Mouse (Mus musculus): ENCODE results near the gene Thra. TPM values are rescaled to one million over a fixed set of nuclear protein-coding genes. Genes with fewer than 3 reads are reported as not detected.

Gene Thra
- polyA plus RNA-seq, 1 experiment, result 128 TPM

- Histone ChIP-seq H3K4me1 (ENCODE audit: control insufficient read depth, insufficient read depth, insufficient read length, low read length) (peaks cover 19% of the 10 kb centered on the region), H3K27me3 (ENCODE audit: control insufficient read depth, insufficient read depth, low read length) (no peaks in the 10 kb centered on the region), H3K27ac (ENCODE audit: insufficient read depth, low read depth, low read length) (no peak overlapping the region), H3K36me3 (ENCODE audit: control insufficient read depth, insufficient read depth, low read length) (peaks cover 73% of the 10 kb centered on the region), H3K4me3 (ENCODE audit: low read depth, low read length) (no peak overlapping the region)
- 56% methylated on average over 9 of the region's 9 CpGs for WGBS
- TF ChIP-seq POLR2A (IDR thresholded peaks at IDR 0.05; ENCODE audit: low read depth, low read length) (no peak), CTCF (IDR thresholded peaks at IDR 0.05; ENCODE audit: extremely low read depth, insufficient read length, insufficient replicate concordance, low read depth, low read length) (no peak)
Observed at GRCm38 (mm10) chr11:98765421-98766309, 25.2 kb downstream of the Thra start.

- Histone ChIP-seq H3K27ac (ENCODE audit: insufficient read depth, low read depth, low read length) (no peak overlapping the region), H3K36me3 (ENCODE audit: control insufficient read depth, insufficient read depth, low read length) (peaks cover 75% of the 10 kb centered on the region), H3K4me3 (ENCODE audit: low read depth, low read length) (no peak overlapping the region), H3K4me1 (ENCODE audit: control insufficient read depth, insufficient read depth, insufficient read length, low read length) (peaks cover 20% of the 10 kb centered on the region), H3K27me3 (ENCODE audit: control insufficient read depth, insufficient read depth, low read length) (no peaks in the 10 kb centered on the region)
- TF ChIP-seq POLR2A (IDR thresholded peaks at IDR 0.05; ENCODE audit: low read depth, low read length), result no peak
- TF ChIP-seq CTCF (IDR thresholded peaks at IDR 0.05; ENCODE audit: extremely low read depth, insufficient read length, insufficient replicate concordance, low read depth, low read length), result no peak
- WGBS, result 16% methylated on average over 2 of the region's 2 CpGs
Observed at GRCm38 (mm10) chr11:98766346-98766745, 25.9 kb downstream of the Thra start.

- Histone ChIP-seq H3K27ac (ENCODE audit: insufficient read depth, low read depth, low read length) (no peak overlapping the region), H3K4me3 (ENCODE audit: low read depth, low read length) (no peak overlapping the region), H3K4me1 (ENCODE audit: control insufficient read depth, insufficient read depth, insufficient read length, low read length) (peaks cover 20% of the 10 kb centered on the region), H3K36me3 (ENCODE audit: control insufficient read depth, insufficient read depth, low read length) (peaks cover 75% of the 10 kb centered on the region), H3K27me3 (ENCODE audit: control insufficient read depth, insufficient read depth, low read length) (no peaks in the 10 kb centered on the region)
- TF ChIP-seq POLR2A (IDR thresholded peaks at IDR 0.05; ENCODE audit: low read depth, low read length) (no peak), CTCF (IDR thresholded peaks at IDR 0.05; ENCODE audit: extremely low read depth, insufficient read length, insufficient replicate concordance, low read depth, low read length) (no peak)
- 32% methylated on average over 5 of the region's 5 CpGs for WGBS
Observed at GRCm38 (mm10) chr11:98766816-98767215, 26.4 kb downstream of the Thra start.

- H3K36me3 ChIP-seq (ENCODE audit: control insufficient read depth, insufficient read depth, low read length), result peaks cover 78% of the 10 kb centered on the region
Observed at GRCm38 (mm10) chr11:98767276-98767675, 26.8 kb downstream of the Thra start.

GRCm38 (mm10) chr11:98767713-98768112, 27.3 kb downstream of the Thra start:
- Histone ChIP-seq H3K27me3 (ENCODE audit: control insufficient read depth, insufficient read depth, low read length) (no peaks in the 10 kb centered on the region), H3K27ac (ENCODE audit: insufficient read depth, low read depth, low read length) (no peak overlapping the region), H3K4me1 (ENCODE audit: control insufficient read depth, insufficient read depth, insufficient read length, low read length) (peaks cover 18% of the 10 kb centered on the region), H3K4me3 (ENCODE audit: low read depth, low read length) (no peak overlapping the region), H3K36me3 (ENCODE audit: control insufficient read depth, insufficient read depth, low read length) (peaks cover 79% of the 10 kb centered on the region)
- WGBS, result 58% methylated on average over 4 of the region's 4 CpGs
- no peak for TF ChIP-seq POLR2A (IDR thresholded peaks at IDR 0.05; ENCODE audit: low read depth, low read length)
- no peak for TF ChIP-seq CTCF (IDR thresholded peaks at IDR 0.05; ENCODE audit: extremely low read depth, insufficient read length, insufficient replicate concordance, low read depth, low read length)

More at GRCm38 (mm10) chr11:98767276-98767675, 26.8 kb downstream of the Thra start:
- H3K4me3 ChIP-seq (ENCODE audit: low read depth, low read length), result no peak overlapping the region
- 74% methylated on average over 9 of the region's 9 CpGs for WGBS
- H3K27me3 ChIP-seq (ENCODE audit: control insufficient read depth, insufficient read depth, low read length), result no peaks in the 10 kb centered on the region
- no peak overlapping the region for H3K27ac ChIP-seq (ENCODE audit: insufficient read depth, low read depth, low read length)
- TF ChIP-seq CTCF (IDR thresholded peaks at IDR 0.05; ENCODE audit: extremely low read depth, insufficient read length, insufficient replicate concordance, low read depth, low read length) (no peak), POLR2A (IDR thresholded peaks at IDR 0.05; ENCODE audit: low read depth, low read length) (peak; percentile 35; the same call in 1 of the 2 replicates)
- H3K4me1 ChIP-seq (ENCODE audit: control insufficient read depth, insufficient read depth, insufficient read length, low read length), result peaks cover 20% of the 10 kb centered on the region

GRCm38 (mm10) chr11:98768127-98769006, 27.9 kb downstream of the Thra start:
- TF ChIP-seq POLR2A (IDR thresholded peaks at IDR 0.05; ENCODE audit: low read depth, low read length) (no peak; the same call in 1 of the 2 replicates), CTCF (IDR thresholded peaks at IDR 0.05; ENCODE audit: extremely low read depth, insufficient read length, insufficient replicate concordance, low read depth, low read length) (no peak)
- Histone ChIP-seq H3K4me3 (ENCODE audit: low read depth, low read length) (no peak overlapping the region), H3K27ac (ENCODE audit: insufficient read depth, low read depth, low read length) (no peak overlapping the region), H3K4me1 (ENCODE audit: control insufficient read depth, insufficient read depth, insufficient read length, low read length) (peaks cover 14% of the 10 kb centered on the region), H3K36me3 (ENCODE audit: control insufficient read depth, insufficient read depth, low read length) (peaks cover 75% of the 10 kb centered on the region), H3K27me3 (ENCODE audit: control insufficient read depth, insufficient read depth, low read length) (no peaks in the 10 kb centered on the region)
- WGBS, result 68% methylated on average over 39 of the region's 39 CpGs

Measured in small intestine, adult 2 months (tissue).